Mouse (Mus musculus) regulatory T cell (primary cell): ENCODE results near the gene Il7r.

ENCODE experiments used
- in situ Hi-C: fragments of 300-600 bp; cut with MboI, MseI; formaldehyde crosslinking; loops from one replicate; pipeline ENCODE4 v1.15.1; 2025; ENCODE audit warnings: high pct_unique_total_duplicates

The Il7r gene

GRCm38 (mm10) chr15:9472167-9472566 is 57.8 kb downstream of the Il7r start:
- in situ Hi-C loops: no loop called here

GRCm38 (mm10) chr15:9471053-9471685 is 58.8 kb downstream of the Il7r start:
- in situ Hi-C loops: no loop called here

GRCm38 (mm10) chr15:9464039-9464438 is 65.9 kb downstream of the Il7r start:
- in situ Hi-C loops: loop anchor here (5.0 kb wide), 1 partner anchor 103 kb away; no protein-coding TSS in a partner anchor

- in situ Hi-C loops: loop anchor here (5.0 kb wide), 1 partner anchor 104 kb away; no protein-coding TSS in a partner anchor
Observed at GRCm38 (mm10) chr15:9463521-9464027, 66.4 kb downstream of the Il7r start.
